Mouse (Mus musculus): ENCODE measurements around the gene Tlx2. TPM values are rescaled to one million over a fixed set of nuclear protein-coding genes. Genes with fewer than 3 reads are reported as not detected.

Gene Tlx2
- total and polyA plus RNA-seq, 3 experiments, result not detected

GRCm38 (mm10) chr6:83019044-83019443, 51.0 kb downstream of the Tlx2 start:
- no peak overlapping the region for H3K4me2 ChIP-seq (ENCODE audit: insufficient read depth, low read depth, poor library complexity, severe bottlenecking)
- TF ChIP-seq MAX (IDR thresholded peaks at IDR 0.05; ENCODE audit: low read length) (no peak), E2F4 (IDR thresholded peaks at IDR 0.05; ENCODE audit: insufficient replicate concordance, low read depth, low read length) (no peak), MXI1 (IDR thresholded peaks at IDR 0.05; ENCODE audit: low read depth, low read length) (no peak), PAX5 (IDR thresholded peaks at IDR 0.05; ENCODE audit: low read length) (no peak), CHD1 (IDR thresholded peaks at IDR 0.05; ENCODE audit: low read depth, low read length) (no peak), EP300 (IDR thresholded peaks at IDR 0.05; ENCODE audit: low read length) (no peak), MAZ (IDR thresholded peaks at IDR 0.05; ENCODE audit: low read depth, low read length) (no peak), USF2 (conservative IDR thresholded peaks at IDR 0.05; ENCODE audit: low read depth, low read length) (no peak), ELF1 (IDR thresholded peaks at IDR 0.05; ENCODE audit: low read depth, low read length) (no peak), MAFK (IDR thresholded peaks at IDR 0.05; ENCODE audit: insufficient replicate concordance, low read length) (no peak), NELFE (IDR thresholded peaks at IDR 0.05; ENCODE audit: low read depth, low read length) (no peak), SMC3 (IDR thresholded peaks at IDR 0.05; ENCODE audit: low read depth, low read length) (no peak), CHD2 (IDR thresholded peaks at IDR 0.05; ENCODE audit: low read length) (no peak), UBTF (IDR thresholded peaks at IDR 0.05; ENCODE audit: low read depth, low read length) (no peak), ZNF384 (IDR thresholded peaks at IDR 0.05; ENCODE audit: low read depth, low read length) (no peak), HCFC1 (IDR thresholded peaks at IDR 0.05; ENCODE audit: low read depth, low read length) (no peak), USF1 (IDR thresholded peaks at IDR 0.05; ENCODE audit: low read depth, low read length) (no peak), TCF12 (IDR thresholded peaks at IDR 0.05; ENCODE audit: low read depth, low read length) (no peak), JUN (IDR thresholded peaks at IDR 0.05; ENCODE audit: insufficient read depth, low read depth, low read length) (no peak)
- dilution Hi-C loops (cut with MboI; ENCODE audit: extremely low pct_ligation_motif_present, extremely low pct_unique_long_range_greater_than_20kb, low sequenced_read_pairs), result no loop called here
- peaks cover 2 to 31% of the 10 kb centered on the region in 2 experiments; a peak in 3 of 4 replicates for H3K4me1 ChIP-seq (ENCODE audit: control insufficient read depth in 1 of 2, insufficient read depth in 2 of 2)
- H3K36me3 ChIP-seq (replicated peaks in 1 of 2; ENCODE audit: control insufficient read depth in 1 of 2, insufficient read depth in 1 of 2, low read length in 1 of 2), result no peaks in the 10 kb centered on the region
- no peaks in the 10 kb centered on the region for H3K27me3 ChIP-seq (replicated peaks)
- no peak for DNase-seq (ENCODE audit: extremely low read depth)
- no peaks in the 10 kb centered on the region for H3K79me2 ChIP-seq (replicated peaks; ENCODE audit: control insufficient read depth, extremely low read depth, insufficient read depth, poor library complexity, severe bottlenecking)
- H3K9ac ChIP-seq (ENCODE audit: insufficient read depth, low read depth), result no peak overlapping the region
- H3K9me3 ChIP-seq (replicated peaks; ENCODE audit: low read length), result peaks cover 5% of the 10 kb centered on the region
- in situ Hi-C loops (cut with MboI; ENCODE audit: low pct_ligation_motif_present, low pct_unique_long_range_greater_than_20kb, low sequenced_read_pairs), result no loop called here
- no peak overlapping the region for H3K27ac ChIP-seq (ENCODE audit: insufficient read depth, low read depth)
- no peak overlapping the region for H3K4me3 ChIP-seq (replicated peaks in 1 of 3; ENCODE audit: low read depth in 2 of 3, low read length in 2 of 3, poor library complexity in 1 of 3)

Other genes starting within 250 kb of the Tlx2 start
- gene Sema4f, start 130.5 kb downstream of the Tlx2 start, total RNA-seq (2012; rRNA removed), result 0.04 TPM in 1 of 2 replicates, not detected in the other
- gene Sema4f, start 130.5 kb downstream of the Tlx2 start, total RNA-seq (2014; rRNA removed), result not detected in 2 replicates
- gene Sema4f, start 130.5 kb downstream of the Tlx2 start, polyA plus RNA-seq (2012; ENCODE audit: insufficient read length, low read depth), result not detected in 2 replicates
- gene M1ap, start 123.4 kb downstream of the Tlx2 start, total RNA-seq (2012; rRNA removed), result 3.0 and 6.4 TPM in 2 replicates
- 1.8 and 2.4 TPM in 2 replicates for gene M1ap, start 123.4 kb downstream of the Tlx2 start, total RNA-seq (2014; rRNA removed)
- 3.9 and 4.7 TPM in 2 replicates for gene M1ap, start 123.4 kb downstream of the Tlx2 start, polyA plus RNA-seq (2012; ENCODE audit: insufficient read length, low read depth)
- gene Dok1, start 36.8 kb downstream of the Tlx2 start, total RNA-seq (2012; rRNA removed), result 33.2 and 34.7 TPM in 2 replicates
- 21.3 and 21.4 TPM in 2 replicates for gene Dok1, start 36.8 kb downstream of the Tlx2 start, total RNA-seq (2014; rRNA removed)
- gene Dok1, start 36.8 kb downstream of the Tlx2 start, polyA plus RNA-seq (2012; ENCODE audit: insufficient read length, low read depth), result 23.8 and 24.6 TPM in 2 replicates
- 0.93 and 1.0 TPM in 2 replicates for gene Loxl3, start 36.1 kb downstream of the Tlx2 start, total RNA-seq (2012; rRNA removed)
- gene Loxl3, start 36.1 kb downstream of the Tlx2 start, total RNA-seq (2014; rRNA removed), result 0.05 TPM in 1 of 2 replicates, not detected in the other
- gene Loxl3, start 36.1 kb downstream of the Tlx2 start, polyA plus RNA-seq (2012; ENCODE audit: insufficient read length, low read depth), result 0.74 and 1.0 TPM in 2 replicates
- 235 and 240 TPM in 2 replicates for gene Aup1, start 15.8 kb downstream of the Tlx2 start, total RNA-seq (2012; rRNA removed)
- 108 and 119 TPM in 2 replicates for gene Aup1, start 15.8 kb downstream of the Tlx2 start, total RNA-seq (2014; rRNA removed)
- 284 and 324 TPM in 2 replicates for gene Aup1, start 15.8 kb downstream of the Tlx2 start, polyA plus RNA-seq (2012; ENCODE audit: insufficient read length, low read depth)
- gene Htra2, start 15.0 kb downstream of the Tlx2 start, total RNA-seq (2012; rRNA removed), result 113 and 128 TPM in 2 replicates
- 131 and 137 TPM in 2 replicates for gene Htra2, start 15.0 kb downstream of the Tlx2 start, total RNA-seq (2014; rRNA removed)
- 154 and 185 TPM in 2 replicates for gene Htra2, start 15.0 kb downstream of the Tlx2 start, polyA plus RNA-seq (2012; ENCODE audit: insufficient read length, low read depth)
- 2.2 and 2.7 TPM in 2 replicates for gene Dqx1, start 12.4 kb downstream of the Tlx2 start, total RNA-seq (2012; rRNA removed)
- 0.99 and 1.3 TPM in 2 replicates for gene Dqx1, start 12.4 kb downstream of the Tlx2 start, total RNA-seq (2014; rRNA removed)
- gene Dqx1, start 12.4 kb downstream of the Tlx2 start, polyA plus RNA-seq (2012; ENCODE audit: insufficient read length, low read depth), result 2.9 and 3.5 TPM in 2 replicates
- gene Pcgf1, start 7.6 kb upstream of the Tlx2 start, total RNA-seq (2012; rRNA removed), result 14.5 and 16.6 TPM in 2 replicates
- 12.5 and 13.7 TPM in 2 replicates for gene Pcgf1, start 7.6 kb upstream of the Tlx2 start, total RNA-seq (2014; rRNA removed)
- 12.4 and 15.0 TPM in 2 replicates for gene Pcgf1, start 7.6 kb upstream of the Tlx2 start, polyA plus RNA-seq (2012; ENCODE audit: insufficient read length, low read depth)
- 0.80 TPM in 1 of 2 replicates, not detected in the other for gene Lbx2, start 16.1 kb upstream of the Tlx2 start, total RNA-seq (2012; rRNA removed)
- gene Lbx2, start 16.1 kb upstream of the Tlx2 start, total RNA-seq (2014; rRNA removed), result 0.86 TPM in 1 of 2 replicates, not detected in the other
- gene Lbx2, start 16.1 kb upstream of the Tlx2 start, polyA plus RNA-seq (2012; ENCODE audit: insufficient read length, low read depth), result 1.2 and 1.7 TPM in 2 replicates
- 3.1 and 3.2 TPM in 2 replicates for gene Ccdc142, start 31.3 kb upstream of the Tlx2 start, total RNA-seq (2012; rRNA removed)
- gene Ccdc142, start 31.3 kb upstream of the Tlx2 start, total RNA-seq (2014; rRNA removed), result 0.38 and 0.59 TPM in 2 replicates
- 1.1 and 1.7 TPM in 2 replicates for gene Ccdc142, start 31.3 kb upstream of the Tlx2 start, polyA plus RNA-seq (2012; ENCODE audit: insufficient read length, low read depth)
- gene Gm42688, start 31.3 kb upstream of the Tlx2 start, total RNA-seq (2012; rRNA removed), result 1.3 and 2.1 TPM in 2 replicates
- gene Gm42688, start 31.3 kb upstream of the Tlx2 start, total RNA-seq (2014; rRNA removed), result 1.2 TPM in 2 replicates
- gene Gm42688, start 31.3 kb upstream of the Tlx2 start, polyA plus RNA-seq (2012; ENCODE audit: insufficient read length, low read depth), result 1.6 and 2.0 TPM in 2 replicates
- gene Mrpl53, start 38.7 kb upstream of the Tlx2 start, total RNA-seq (2012; rRNA removed), result 74.0 and 83.3 TPM in 2 replicates
- gene Mrpl53, start 38.7 kb upstream of the Tlx2 start, total RNA-seq (2014; rRNA removed), result 52.2 and 54.2 TPM in 2 replicates
- gene Mrpl53, start 38.7 kb upstream of the Tlx2 start, polyA plus RNA-seq (2012; ENCODE audit: insufficient read length, low read depth), result 52.9 and 55.5 TPM in 2 replicates
- 78.9 and 104 TPM in 2 replicates for gene Mogs, start 45.2 kb upstream of the Tlx2 start, total RNA-seq (2012; rRNA removed)
- gene Mogs, start 45.2 kb upstream of the Tlx2 start, total RNA-seq (2014; rRNA removed), result 77.3 and 78.4 TPM in 2 replicates
- gene Mogs, start 45.2 kb upstream of the Tlx2 start, polyA plus RNA-seq (2012; ENCODE audit: insufficient read length, low read depth), result 53.0 and 57.2 TPM in 2 replicates
- 20.4 and 24.1 TPM in 2 replicates for gene Wbp1, start 51.3 kb upstream of the Tlx2 start, total RNA-seq (2012; rRNA removed)
- 23.1 and 27.5 TPM in 2 replicates for gene Wbp1, start 51.3 kb upstream of the Tlx2 start, total RNA-seq (2014; rRNA removed)
- gene Wbp1, start 51.3 kb upstream of the Tlx2 start, polyA plus RNA-seq (2012; ENCODE audit: insufficient read length, low read depth), result 16.6 and 19.3 TPM in 2 replicates
- 26.1 and 26.9 TPM in 2 replicates for gene Ino80b, start 55.1 kb upstream of the Tlx2 start, total RNA-seq (2012; rRNA removed)
- gene Ino80b, start 55.1 kb upstream of the Tlx2 start, total RNA-seq (2014; rRNA removed), result 14.9 and 15.4 TPM in 2 replicates
- gene Ino80b, start 55.1 kb upstream of the Tlx2 start, polyA plus RNA-seq (2012; ENCODE audit: insufficient read length, low read depth), result 30.4 and 34.2 TPM in 2 replicates
- 0.59 and 0.68 TPM in 2 replicates for gene Rtkn, start 65.2 kb upstream of the Tlx2 start, total RNA-seq (2012; rRNA removed)
- gene Rtkn, start 65.2 kb upstream of the Tlx2 start, total RNA-seq (2014; rRNA removed), result 0.54 and 1.3 TPM in 2 replicates
- gene Rtkn, start 65.2 kb upstream of the Tlx2 start, polyA plus RNA-seq (2012; ENCODE audit: insufficient read length, low read depth), result 0.47 and 0.78 TPM in 2 replicates
- gene Wdr54, start 86.1 kb upstream of the Tlx2 start, total RNA-seq (2012; rRNA removed), result 4.7 and 10.3 TPM in 2 replicates
- gene Wdr54, start 86.1 kb upstream of the Tlx2 start, total RNA-seq (2014; rRNA removed), result 4.9 and 7.8 TPM in 2 replicates
- 1.7 and 1.9 TPM in 2 replicates for gene Wdr54, start 86.1 kb upstream of the Tlx2 start, polyA plus RNA-seq (2012; ENCODE audit: insufficient read length, low read depth)
- gene 1700003E16Rik, start 86.1 kb upstream of the Tlx2 start, total RNA-seq (2012; rRNA removed), result 0.34 and 0.38 TPM in 2 replicates
- not detected in 2 replicates for gene 1700003E16Rik, start 86.1 kb upstream of the Tlx2 start, total RNA-seq (2014; rRNA removed)
- gene 1700003E16Rik, start 86.1 kb upstream of the Tlx2 start, polyA plus RNA-seq (2012; ENCODE audit: insufficient read length, low read depth), result 0.23 and 0.25 TPM in 2 replicates
- 17.8 and 19.8 TPM in 2 replicates for gene Dctn1, start 95.6 kb upstream of the Tlx2 start, total RNA-seq (2012; rRNA removed)
- 12.2 and 12.8 TPM in 2 replicates for gene Dctn1, start 95.6 kb upstream of the Tlx2 start, total RNA-seq (2014; rRNA removed)
- gene Dctn1, start 95.6 kb upstream of the Tlx2 start, polyA plus RNA-seq (2012; ENCODE audit: insufficient read length, low read depth), result 36.4 and 37.3 TPM in 2 replicates
- gene Slc4a5, start 149.5 kb upstream of the Tlx2 start, total RNA-seq (2012; rRNA removed), result 0.13 and 0.38 TPM in 2 replicates
- gene Slc4a5, start 149.5 kb upstream of the Tlx2 start, total RNA-seq (2014; rRNA removed), result not detected in 2 replicates
- gene Slc4a5, start 149.5 kb upstream of the Tlx2 start, polyA plus RNA-seq (2012; ENCODE audit: insufficient read length, low read depth), result 0.21 TPM in 1 of 2 replicates, not detected in the other

Measured in CH12.LX (cell line).